Mouse (Mus musculus) ovary, adult 18-20 months (tissue): ENCODE data around the gene Dvl2.

Experiments
- DNase-seq: peaks from one replicate; pipeline ENCODE4 v3.0.0; 2022; ENCODE audit warnings: low spot score, mixed read lengths

Gene Dvl2

GRCm38 (mm10) chr11:69982225-69982624 is 18.2 kb upstream of the Dvl2 start, which contains the start of gene Elp5:
Elp5 (minus strand) TSS chr11:69982517.
- no peak for DNase-seq

GRCm38 (mm10) chr11:69982877-69983276 is 17.5 kb upstream of the Dvl2 start:
- DNase-seq, result no peak

GRCm38 (mm10) chr11:69983377-69983776 is 17.0 kb upstream of the Dvl2 start:
- DNase-seq, result no peak

DNA sequence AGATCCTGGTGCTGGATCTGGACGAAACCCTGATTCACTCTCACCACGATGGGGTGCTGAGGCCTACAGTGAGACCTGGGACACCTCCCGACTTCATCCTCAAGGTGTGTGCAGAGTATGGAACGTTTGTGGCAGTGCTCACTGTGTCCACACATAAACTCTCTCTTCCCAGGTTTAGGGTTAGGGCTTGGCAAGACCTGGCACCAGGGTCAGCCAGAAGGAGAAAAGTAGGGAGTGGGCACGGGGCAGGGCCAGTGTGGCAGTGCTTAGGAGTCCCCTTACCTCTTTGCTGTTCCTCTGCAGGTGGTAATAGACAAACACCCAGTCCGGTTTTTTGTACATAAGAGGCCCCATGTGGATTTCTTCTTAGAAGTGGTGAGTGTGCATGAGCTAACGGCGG is 16.0 kb upstream of the Dvl2 start:
- no peak for DNase-seq

GRCm38 (mm10) chr11:69989949-69990348 is 10.4 kb upstream of the Dvl2 start:
- no peak for DNase-seq

DNA sequence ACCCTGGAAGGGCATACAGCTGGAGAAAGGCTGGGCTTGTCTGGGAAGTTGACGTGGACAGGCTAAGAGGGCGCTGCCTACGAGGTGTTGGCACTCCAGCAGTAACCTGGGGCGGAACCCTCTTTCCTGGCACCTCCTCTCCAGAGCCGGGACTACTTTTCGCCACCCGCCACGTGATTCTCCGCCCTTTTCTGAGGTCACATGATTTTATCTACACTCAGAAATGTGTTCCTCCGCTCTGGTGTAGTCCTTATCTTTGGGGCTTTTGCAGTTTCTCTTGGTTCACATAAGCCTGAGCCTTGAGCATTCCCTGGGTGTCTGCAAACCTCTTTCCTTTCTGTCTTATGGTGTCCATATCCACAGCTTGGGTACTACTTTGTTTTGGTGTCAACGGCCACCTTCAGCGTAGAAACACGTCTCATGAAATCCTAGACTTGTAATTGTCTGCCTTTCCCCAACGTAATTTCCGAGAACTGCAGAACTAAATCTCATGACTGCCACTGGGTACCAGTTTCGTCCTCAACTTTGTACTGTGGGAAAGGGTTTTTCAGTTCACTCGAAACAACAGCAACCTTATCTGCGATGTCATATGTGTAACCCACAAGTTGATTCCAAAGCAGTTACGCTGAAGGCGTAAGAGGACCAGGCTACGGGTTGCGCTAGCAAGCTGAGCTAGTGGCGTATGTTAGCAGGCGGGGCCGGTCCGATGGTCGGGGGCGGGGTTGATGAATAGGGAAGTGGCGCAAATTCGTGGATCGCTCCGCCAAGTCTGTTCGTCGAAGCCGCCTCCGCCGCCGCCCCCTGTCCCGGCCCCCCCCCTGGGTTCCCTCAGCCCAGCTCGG is 9.3 kb upstream of the Dvl2 start, which contains the start of gene Gabarap:
Gene Gabarap (plus strand): TSS at position 294 of the 842 bp plus-strand sequence.
- DNase-seq, result peak; percentile 93

DNA sequence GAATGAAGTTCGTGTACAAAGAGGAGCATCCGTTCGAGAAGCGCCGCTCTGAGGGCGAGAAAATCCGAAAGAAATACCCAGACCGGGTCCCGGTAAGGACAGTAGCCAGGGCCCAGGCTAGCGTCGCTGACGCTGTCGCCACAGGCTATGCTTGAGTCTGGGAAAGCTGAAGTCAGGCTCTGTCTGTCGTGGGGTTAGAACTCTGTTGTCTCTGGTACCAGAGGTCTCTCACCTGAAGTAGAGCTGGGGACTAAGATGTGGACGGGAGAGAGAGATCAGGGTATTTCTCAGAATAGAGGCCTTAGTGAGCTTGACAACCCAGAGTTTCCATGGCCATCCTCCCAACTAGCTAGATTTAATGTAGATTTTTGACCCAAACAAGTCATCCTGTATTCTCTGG is 8.7 kb upstream of the Dvl2 start:
- DNase-seq, result no peak

GRCm38 (mm10) chr11:69992396-69992795 is 8.0 kb upstream of the Dvl2 start:
- no peak for DNase-seq

DNA sequence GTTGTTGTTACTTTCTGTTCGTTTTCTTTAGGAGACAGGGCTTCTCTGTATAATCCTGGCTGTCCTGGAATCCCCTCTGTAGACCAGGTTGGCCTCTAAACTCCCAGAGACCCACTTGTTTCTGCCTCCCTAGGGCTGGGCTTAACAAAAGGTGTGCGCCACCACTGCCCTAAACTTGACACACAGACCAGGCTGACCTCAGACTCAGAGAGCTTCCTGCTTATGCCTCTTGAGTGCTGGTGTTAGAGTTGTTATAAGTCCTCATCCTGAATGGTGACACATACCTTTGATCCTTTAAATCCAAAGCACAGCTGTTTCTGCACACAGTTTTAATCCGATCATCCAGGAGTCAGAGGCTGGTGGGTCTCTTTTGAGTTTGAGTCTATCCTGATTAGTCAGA is 7.5 kb upstream of the Dvl2 start:
- DNase-seq, result no peak

DNA sequence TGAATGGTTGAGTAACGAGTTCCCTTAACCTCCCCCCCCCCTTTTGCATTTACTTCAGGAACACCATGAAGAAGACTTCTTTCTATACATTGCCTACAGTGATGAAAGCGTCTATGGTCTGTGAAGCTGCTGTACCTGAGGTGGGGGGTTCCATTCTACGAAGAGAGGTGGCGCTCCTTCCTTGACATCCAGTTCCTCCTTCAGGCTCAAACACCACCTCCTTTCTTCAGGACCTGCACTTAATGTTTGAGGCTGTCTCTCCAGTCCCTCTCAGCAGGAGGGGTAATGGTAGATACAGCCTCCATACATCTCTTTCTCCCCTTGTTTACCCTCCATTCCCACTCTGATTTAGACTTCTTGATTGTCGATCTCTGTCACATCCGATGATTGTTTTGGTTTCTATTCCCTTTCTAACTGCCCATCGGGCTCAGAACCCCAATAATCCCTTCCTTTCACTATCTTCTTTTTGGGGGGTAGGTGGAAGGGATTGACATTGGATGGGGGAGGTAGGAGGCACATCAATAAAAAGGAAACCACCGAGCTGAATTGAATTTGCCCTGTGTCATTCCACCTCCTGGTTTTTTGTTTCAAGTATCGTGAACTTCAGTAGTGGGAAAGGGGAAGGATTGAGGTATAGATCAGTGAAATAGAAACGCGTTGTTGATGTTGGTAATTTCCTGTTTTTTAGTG is 5.8 kb upstream of the Dvl2 start:
- DNase-seq, result no peak

- peak; percentile 99 for DNase-seq
Measured at GRCm38 (mm10) chr11:69995391-69995960, 4.9 kb upstream of the Dvl2 start, which contains the start of gene Phf23. Phf23 (plus strand) TSS chr11:69995777.

- no peak for DNase-seq
Measured at GRCm38 (mm10) chr11:69996161-69997061, 4.0 kb upstream of the Dvl2 start.

GRCm38 (mm10) chr11:69997070-69997509 is 3.3 kb upstream of the Dvl2 start:
- DNase-seq, result peak; percentile 88

DNA sequence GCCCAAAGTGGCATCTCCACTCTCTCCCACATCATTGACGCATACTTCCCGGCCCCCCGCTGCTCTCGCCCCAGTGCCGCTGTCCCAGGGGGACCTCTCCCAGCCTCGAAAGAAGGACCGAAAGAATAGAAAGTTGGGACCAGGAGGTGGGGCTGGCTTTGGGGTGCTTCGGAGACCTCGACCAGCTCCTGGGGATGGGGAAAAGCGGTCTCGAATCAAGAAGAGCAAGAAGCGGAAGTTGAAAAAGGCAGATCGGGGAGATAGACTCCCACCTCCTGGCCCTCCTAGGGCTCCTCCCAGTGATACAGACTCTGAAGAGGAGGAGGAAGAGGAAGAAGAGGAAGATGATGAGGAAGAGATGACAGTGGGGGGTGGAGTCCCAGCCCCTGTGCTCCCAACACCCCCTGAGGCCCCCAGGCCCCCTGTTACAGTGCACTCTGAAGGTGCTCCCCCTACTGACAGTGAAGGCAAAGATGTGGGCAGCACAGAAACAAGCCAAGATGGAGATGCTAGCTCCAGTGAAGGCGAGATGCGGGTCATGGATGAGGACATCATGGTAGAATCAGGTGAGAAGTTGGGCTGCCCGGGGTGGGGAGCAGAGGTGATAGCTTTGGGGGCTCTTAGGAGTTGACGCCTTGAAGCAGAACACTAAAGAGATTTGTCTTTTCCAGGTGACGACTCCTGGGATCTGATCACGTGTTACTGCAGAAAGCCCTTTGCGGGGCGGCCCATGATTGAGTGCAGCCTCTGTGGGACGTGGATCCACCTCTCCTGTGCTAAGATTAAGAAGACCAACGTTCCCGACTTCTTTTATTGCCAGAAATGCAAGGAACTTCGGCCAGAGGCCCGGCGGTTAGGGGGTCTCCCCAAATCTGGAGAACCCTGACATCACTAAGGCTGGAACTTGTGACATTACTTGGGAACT is 1.6 kb upstream of the Dvl2 start:
- no peak for DNase-seq

DNA sequence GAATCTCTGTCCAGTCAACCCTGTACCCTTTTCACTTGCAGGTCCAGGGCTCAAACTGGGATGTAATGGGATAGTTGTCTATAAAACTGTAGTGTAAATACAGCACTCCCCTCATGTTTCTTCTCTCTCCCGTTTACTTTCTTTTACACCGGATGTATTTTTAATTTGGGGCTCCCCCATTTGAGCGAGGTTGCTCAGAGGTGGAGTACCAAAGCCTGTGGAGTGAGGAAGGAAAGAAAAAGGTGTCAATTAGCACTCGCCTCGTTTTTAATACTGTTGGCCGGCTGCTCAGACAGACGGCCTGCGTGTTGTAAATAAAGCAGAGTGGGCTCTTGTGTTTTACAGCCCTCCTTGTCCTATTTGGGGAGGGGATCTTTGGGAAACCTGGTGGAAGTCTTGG is 729 bp upstream of the Dvl2 start:
- DNase-seq, result no peak

GRCm38 (mm10) chr11:70001159-70001558 is 764 bp downstream of the Dvl2 start:
- DNase-seq, result no peak

DNA sequence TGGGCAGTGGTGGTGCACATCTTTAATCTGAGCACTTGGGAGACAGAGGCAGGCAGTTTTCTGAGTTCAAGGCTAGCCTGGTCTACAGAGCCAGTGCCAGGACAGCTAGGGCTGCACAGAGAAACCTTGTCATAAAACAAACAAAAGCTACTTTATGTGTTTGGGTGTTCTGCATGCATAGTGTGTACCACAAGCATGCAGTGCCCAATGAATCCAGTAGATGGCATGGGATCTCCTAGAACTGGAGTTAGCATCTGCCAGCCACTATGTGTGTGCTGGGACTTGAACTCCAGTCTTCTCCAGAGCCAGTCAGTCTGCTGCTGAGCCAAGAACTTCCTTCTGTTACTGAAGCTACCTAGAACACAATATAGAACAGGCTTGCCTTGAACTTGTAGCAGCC is 1.5 kb downstream of the Dvl2 start:
- DNase-seq, result no peak

- DNase-seq, result no peak
Measured at GRCm38 (mm10) chr11:70002471-70002870, 2.1 kb downstream of the Dvl2 start.

DNA sequence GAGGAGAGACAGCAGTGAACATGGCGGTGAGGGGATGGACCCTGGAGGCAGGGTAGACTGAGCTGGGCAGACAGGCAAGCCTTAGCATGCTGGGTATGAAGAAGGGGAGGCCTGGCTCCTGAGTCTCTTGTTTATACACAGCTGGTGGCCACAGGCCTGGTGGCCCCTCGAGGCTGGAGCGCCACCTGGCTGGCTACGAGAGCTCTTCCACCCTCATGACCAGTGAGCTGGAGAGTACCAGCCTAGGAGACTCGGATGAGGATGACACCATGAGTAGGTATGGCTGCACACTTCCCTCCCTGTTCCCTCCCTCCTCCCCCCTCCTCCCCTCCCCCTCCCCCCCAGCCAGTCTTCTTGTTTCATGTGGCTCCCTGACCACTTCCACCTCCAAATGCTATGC is 5.1 kb downstream of the Dvl2 start:
- no peak for DNase-seq

- DNase-seq, result no peak
Measured at GRCm38 (mm10) chr11:70010033-70010432, 9.6 kb downstream of the Dvl2 start.

DNA sequence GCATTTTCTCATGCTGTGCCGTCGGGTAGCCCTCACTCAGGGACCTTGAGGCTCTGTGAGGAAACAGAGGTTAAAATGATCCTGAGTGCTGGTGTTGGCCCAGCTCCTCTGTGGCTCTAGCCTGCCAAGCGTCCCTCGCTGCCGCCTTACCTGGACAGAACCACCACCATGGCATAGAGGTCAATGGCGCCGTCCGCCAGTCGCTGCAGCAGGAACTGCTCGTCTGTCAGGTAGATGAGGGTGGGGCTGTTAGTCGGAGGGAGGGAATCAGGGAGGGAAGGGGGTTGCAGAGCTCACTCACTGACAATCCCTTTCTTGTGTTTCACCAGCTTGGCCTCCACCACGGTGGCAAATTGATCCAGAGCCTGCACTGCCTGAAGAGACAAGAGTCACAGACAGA is 10.2 kb downstream of the Dvl2 start:
- no peak for DNase-seq
